Comparison of ENCODE assay signal across 11 mouse cellular contexts in the genomic region with DNA sequence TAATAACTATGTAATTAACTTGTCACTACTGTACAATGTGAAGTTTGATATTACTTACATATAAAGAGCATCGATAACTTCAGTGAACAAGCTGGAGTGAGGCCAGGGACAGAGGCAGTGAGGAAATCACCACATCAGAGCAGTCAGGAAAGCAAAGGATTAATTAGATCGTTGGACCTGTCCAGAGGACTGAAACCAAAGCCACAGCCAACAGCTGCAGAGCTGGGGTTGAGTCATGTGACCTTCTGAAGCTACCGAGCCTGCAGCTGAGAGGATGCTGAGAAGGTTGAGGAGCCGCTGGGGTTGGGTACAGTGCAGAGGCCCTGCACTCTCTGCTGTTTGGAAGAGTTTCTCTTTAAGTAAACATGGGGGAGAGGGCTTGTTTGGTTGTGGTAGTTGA. TPM values are rescaled to one million over a fixed set of nuclear protein-coding genes. Genes with fewer than 3 reads are reported as not detected.
DNase-seq lines count a peak whose midpoint lies in the region; ATAC-seq and TF ChIP-seq lines count a peak whose summit lies in the region.
"Had no signal": no experiment of that assay in that cellular context is flagged by ENCODE, and none has a peak within 500 bp of the region (broad histone marks: within the 10 kb centered on the region; RNA-seq: fewer than 3 reads in every experiment).

No protein-coding gene starts in this region.

- no peak overlapping the region for H3K9ac ChIP-seq in stomach, embryonic 16.5 days (ENCODE audit: low read length)
- no peak overlapping the region for H3K9ac ChIP-seq in midbrain, embryonic 13.5 days (replicated peaks)
- H3K9ac ChIP-seq: heart, embryonic 13.5 days; liver, embryonic 13.5 days had no signal

- ATAC-seq in stomach, embryonic 16.5 days (ENCODE audit: insufficient read depth, low FRiP score), result peak; percentile 44; the same call in 1 of the 2 replicates
- ATAC-seq in midbrain, embryonic 13.5 days, result no peak

- 6% methylated on average over 4 of the region's 4 CpGs for whole genome bisulfite sequencing in thymus, adult 2 months
- 20% methylated on average over 4 of the region's 4 CpGs for WGBS in stomach, embryonic 16.5 days
- WGBS in midbrain, embryonic 13.5 days, result 42% methylated on average over 4 of the region's 4 CpGs

- H3K36me3 ChIP-seq in thymus, adult 2 months (ENCODE audit: control insufficient read depth, insufficient read depth, low read length), result no peaks in the 10 kb centered on the region
- no peaks in the 10 kb centered on the region for H3K36me3 ChIP-seq in stomach, embryonic 16.5 days (ENCODE audit: control insufficient read depth, insufficient read depth, low read length)
- H3K36me3 ChIP-seq in midbrain, embryonic 13.5 days, result no peaks in the 10 kb centered on the region
- H3K36me3 ChIP-seq: heart, embryonic 13.5 days had no signal

- peak; percentile 40 to 75 for DNase-seq in adrenal gland, adult (ENCODE audit: inconsistent age in 2 of 2, low spot score in 1 of 2)
- DNase-seq in adrenal gland, postnatal 4 days (ENCODE audit: low spot score in 2 of 2), result no peak
- DNase-seq in thymus, postnatal 0 days (ENCODE audit: low spot score), result peak; percentile 51
- DNase-seq in thymus, adult 2 months, result no peak
- peak; percentile 52 for DNase-seq in forelimb bud, embryonic 11.5 days (ENCODE audit: low read depth, low spot score)
- DNase-seq in urinary bladder, adult 2 months (ENCODE audit: low spot score), result no peak
- DNase-seq: liver, embryonic 13.5 days; spleen, adult 18-20 months had no signal

- H3K27me3 ChIP-seq in thymus, adult 2 months (ENCODE audit: control insufficient read depth, insufficient read depth, low read length), result no peaks in the 10 kb centered on the region
- H3K27me3 ChIP-seq in stomach, embryonic 16.5 days (ENCODE audit: control insufficient read depth, insufficient read depth, low read length), result no peaks in the 10 kb centered on the region
- H3K27me3 ChIP-seq in midbrain, embryonic 13.5 days, result no peaks in the 10 kb centered on the region
- H3K27me3 ChIP-seq: heart, embryonic 13.5 days; liver, embryonic 13.5 days had no signal

- H3K4me1 ChIP-seq in thymus, adult 2 months (replicated peaks; ENCODE audit: control insufficient read depth, insufficient read depth, low read length), result no peaks in the 10 kb centered on the region
- H3K4me1 ChIP-seq in stomach, embryonic 16.5 days (ENCODE audit: control insufficient read depth, insufficient read depth, low read length), result peaks cover 16% of the 10 kb centered on the region
- H3K4me1 ChIP-seq in midbrain, embryonic 13.5 days (replicated peaks), result 0 out of 2 replicates have a peak, but pooled peaks cover 4% of the 10 kb centered on the region
- H3K4me1 ChIP-seq: liver, embryonic 13.5 days had no signal

- TF ChIP-seq POLR2A in thymus, adult 2 months (IDR thresholded peaks at IDR 0.05; ENCODE audit: control insufficient read depth, extremely low read depth, insufficient read depth, low read length, poor library complexity), result no peak

- no peak overlapping the region for H3K27ac ChIP-seq in thymus, adult 2 months (ENCODE audit: control insufficient read depth, insufficient read depth, low read length)
- H3K27ac ChIP-seq in stomach, embryonic 16.5 days (ENCODE audit: low read length), result no peak overlapping the region
- no peak overlapping the region for H3K27ac ChIP-seq in midbrain, embryonic 13.5 days
- H3K27ac ChIP-seq: heart, embryonic 13.5 days; liver, embryonic 13.5 days had no signal

- no peak overlapping the region for H3K4me3 ChIP-seq in thymus, adult 2 months (ENCODE audit: control insufficient read depth, insufficient read depth, low read length)
- no peak overlapping the region for H3K4me3 ChIP-seq in stomach, embryonic 16.5 days (replicated peaks; ENCODE audit: low read length)
- H3K4me3 ChIP-seq in midbrain, embryonic 13.5 days (replicated peaks), result no peak overlapping the region
- H3K4me3 ChIP-seq: heart, embryonic 13.5 days; liver, embryonic 13.5 days had no signal

- TF ChIP-seq CTCF in thymus, adult 2 months (IDR thresholded peaks at IDR 0.05; ENCODE audit: borderline replicate concordance, control insufficient read depth, extremely low read depth, insufficient read depth, low read length, poor library complexity), result no peak

- no peaks in the 10 kb centered on the region for H3K9me3 ChIP-seq in stomach, embryonic 16.5 days (replicated peaks; ENCODE audit: control insufficient read depth, low read length)
- H3K9me3 ChIP-seq in midbrain, embryonic 13.5 days, result 0 out of 2 replicates have a peak, but pooled peaks cover 6% of the 10 kb centered on the region
- H3K9me3 ChIP-seq: heart, embryonic 13.5 days; liver, embryonic 13.5 days had no signal

- H3K4me2 ChIP-seq in stomach, embryonic 16.5 days (ENCODE audit: low read depth, low read length), result no peak overlapping the region
- no peak overlapping the region for H3K4me2 ChIP-seq in midbrain, embryonic 13.5 days (replicated peaks)
- H3K4me2 ChIP-seq: heart, embryonic 13.5 days; liver, embryonic 13.5 days had no signal

RNA-seq across cellular contexts. Expression of gene Kat6b, which starts 41.4 kb away (rescaled TPM):
- 10 to 100 TPM; 61.2 to 69.5 TPM for total RNA-seq in adrenal gland, postnatal 4 days (2021)
- polyA plus RNA-seq in thymus, postnatal 0 days (2015; fragmentation: Nextera tagmentation; extraction: Ambion mirVana), result 5.5 and 8.1 TPM in 2 replicates
- polyA plus RNA-seq in thymus, adult 2 months (2012; rRNA removed), result 16.6 and 19.8 TPM in 2 replicates
- polyA plus RNA-seq in stomach, embryonic 16.5 days (2015; fragmentation: Nextera tagmentation; extraction: Ambion mirVana), result 12.5 TPM in 2 replicates
- 10.2 and 19.3 TPM in 2 replicates for polyA plus RNA-seq in urinary bladder, adult 2 months (2012; rRNA removed)
- 25.5 and 28.1 TPM in 2 replicates for polyA plus RNA-seq in midbrain, embryonic 13.5 days (2015; fragmentation: Nextera tagmentation; extraction: Ambion mirVana)

Comparison
In these comparisons a context has a peak if more than half of its experiments do, and no peak if none do; other contexts are left out.
1. DNase-seq: peak in adrenal gland, adult (2 of 2), thymus, postnatal 0 days (single experiment) and forelimb bud, embryonic 11.5 days (single experiment); none in adrenal gland, postnatal 4 days (0 of 2), thymus, adult 2 months (single experiment) and urinary bladder, adult 2 months (single experiment).